Mouse (Mus musculus) forebrain, embryonic 11.5 days (tissue): ENCODE data around the gene Slc15a2. TPM values are rescaled to one million over a fixed set of nuclear protein-coding genes. Genes with fewer than 3 reads are reported as not detected.

Source experiments
- ATAC-seq: fragments of 200-750 bp; cut with Nextera tagmentation; replicated peaks from 2 replicates; pipeline ENCODE4 v1.8.0; 2017; ENCODE audit warnings: moderate TSS enrichment; ENCODE audit not compliant: low FRiP score
- DNase-seq: peaks from one replicate; pipeline ENCODE4 v3.0.0-alpha.2; 2017; ENCODE audit warnings: low spot score
- H3K27ac ChIP-seq: fragments of 300-500 bp; sonication (generic); 2 replicates; pipeline ENCODE4 v1.5.1; 2014; ENCODE audit warnings: low read depth, low read length
- H3K27me3 ChIP-seq: fragments of 300-500 bp; sonication (generic); 2 replicates; pipeline ENCODE4 v1.6.1; 2014; ENCODE audit warnings: mild to moderate bottlenecking, low read length, mixed read lengths; ENCODE audit not compliant: control insufficient read depth, insufficient read depth
- H3K36me3 ChIP-seq: fragments of 300-500 bp; sonication (generic); 2 replicates; pipeline ENCODE4 v1.6.1; 2014; ENCODE audit warnings: mild to moderate bottlenecking, low read length, moderate library complexity, mixed read lengths; ENCODE audit not compliant: control insufficient read depth, insufficient read depth
- H3K4me1 ChIP-seq: fragments of 300-500 bp; sonication (generic); replicated peaks from 2 replicates; pipeline ENCODE4 v1.6.1; 2014; ENCODE audit warnings: low read length, mixed read lengths; ENCODE audit not compliant: control insufficient read depth, insufficient read depth
- H3K4me2 ChIP-seq: fragments of 300-500 bp; sonication (generic); 2 replicates; pipeline ENCODE4 v1.6.1; 2014; ENCODE audit warnings: low read depth, mild to moderate bottlenecking, low read length, moderate library complexity, mixed read lengths; ENCODE audit not compliant: severe bottlenecking
- H3K4me3 ChIP-seq: fragments of 300-500 bp; sonication (generic); 2 replicates; pipeline ENCODE4 v1.5.1; 2014; ENCODE audit warnings: low read depth, low read length
- H3K9ac ChIP-seq: fragments of 300-500 bp; sonication (generic); 2 replicates; pipeline ENCODE4 v1.6.1; 2014; ENCODE audit warnings: low read length
- H3K9me3 ChIP-seq: fragments of 300-500 bp; sonication (generic); 2 replicates; pipeline ENCODE4 v1.6.1; 2016; ENCODE audit warnings: low read length, mixed read lengths; ENCODE audit not compliant: control insufficient read depth
- WGBS: fragments of 180-500 bp; shearing (Covaris S2); extraction: QIAGEN DNeasy Blood & Tissue Kit; methylation state at CpG from one replicate; pipeline ENCODE4 v1.1.7; 2014; 5-methylcytosine and 5-hydroxymethylcytosine counted together
- polyA plus RNA-seq: library from polyadenylated mRNA; unstranded; fragments of >200 nt; fragmentation: Nextera tagmentation; extraction: Ambion mirVana; gene quantifications from 2 replicates; pipeline ENCODE4 v1.2.1, GENCODE M21; 2014

The Slc15a2 gene
- polyA plus RNA-seq, 1 experiment from 2014 or later = 1.8 TPM

- 64% methylated on average over 13 of the region's 13 CpGs for WGBS
- Histone ChIP-seq H3K27me3 (no peaks in the 10 kb centered on the region), H3K4me3 (no peak overlapping the region), H3K9ac (no peak overlapping the region), H3K4me2 (no peak overlapping the region), H3K27ac (no peak overlapping the region), H3K36me3 (no peaks in the 10 kb centered on the region), H3K9me3 (no peaks in the 10 kb centered on the region), H3K4me1 (0 out of 2 replicates have a peak, but pooled peaks cover 2% of the 10 kb centered on the region)
- ATAC-seq (no peak), DNase-seq (no peak)
These were observed 64.3 kb downstream of the Slc15a2 start for GRCm38 (mm10) chr16:36720194-36721055.

GRCm38 (mm10) chr16:36718637-36719036 lies 66.1 kb downstream of the Slc15a2 start:
- no peak overlapping the region for H3K4me3 ChIP-seq
- H3K36me3 ChIP-seq = no peaks in the 10 kb centered on the region

GRCm38 (mm10) chr16:36717481-36717880 lies 67.3 kb downstream of the Slc15a2 start:
- Histone ChIP-seq H3K9me3 (no peaks in the 10 kb centered on the region), H3K4me2 (no peak overlapping the region), H3K27me3 (no peaks in the 10 kb centered on the region), H3K27ac (no peak overlapping the region), H3K36me3 (no peaks in the 10 kb centered on the region), H3K9ac (no peak overlapping the region), H3K4me1 (no peaks in the 10 kb centered on the region), H3K4me3 (no peak overlapping the region)
- ATAC-seq = no peak
- no peak for DNase-seq
- WGBS = 90% methylated on average over 4 of the region's 4 CpGs

More at GRCm38 (mm10) chr16:36718637-36719036, 66.1 kb downstream of the Slc15a2 start:
- no peak for DNase-seq
- H3K9ac ChIP-seq = no peak overlapping the region
- H3K9me3 ChIP-seq = no peaks in the 10 kb centered on the region
- no peak overlapping the region for H3K4me2 ChIP-seq
- ATAC-seq = no peak
- H3K27ac ChIP-seq = no peak overlapping the region
- H3K27me3 ChIP-seq = no peaks in the 10 kb centered on the region
- H3K4me1 ChIP-seq = 0 out of 2 replicates have a peak, but pooled peaks cover 2% of the 10 kb centered on the region

- no peak for DNase-seq
- 93% methylated on average over 12 of the region's 12 CpGs for WGBS
- ATAC-seq = no peak
- no peak overlapping the region for H3K4me2 ChIP-seq
- no peak overlapping the region for H3K27ac ChIP-seq
- no peaks in the 10 kb centered on the region for H3K9me3 ChIP-seq
- no peaks in the 10 kb centered on the region for H3K4me1 ChIP-seq
- H3K27me3 ChIP-seq = no peaks in the 10 kb centered on the region
- H3K4me3 ChIP-seq = no peak overlapping the region
- H3K36me3 ChIP-seq = no peaks in the 10 kb centered on the region
- no peak overlapping the region for H3K9ac ChIP-seq
These were observed 73.0 kb downstream of the Slc15a2 start for GRCm38 (mm10) chr16:36711760-36712159.

- no peak for DNase-seq
- 92% methylated on average over 2 of the region's 2 CpGs for WGBS
- Histone ChIP-seq H3K9me3 (no peaks in the 10 kb centered on the region), H3K4me2 (no peak overlapping the region), H3K4me3 (no peak overlapping the region), H3K36me3 (no peaks in the 10 kb centered on the region), H3K27ac (no peak overlapping the region), H3K4me1 (no peaks in the 10 kb centered on the region), H3K9ac (no peak overlapping the region), H3K27me3 (no peaks in the 10 kb centered on the region)
- ATAC-seq = no peak
These were observed 74.0 kb downstream of the Slc15a2 start for GRCm38 (mm10) chr16:36710794-36711193.

GRCm38 (mm10) chr16:36709405-36709804 lies 75.4 kb downstream of the Slc15a2 start:
- no peak overlapping the region for H3K9ac ChIP-seq
- H3K4me1 ChIP-seq = no peaks in the 10 kb centered on the region
- ATAC-seq (no peak), DNase-seq (no peak)
- H3K27me3 ChIP-seq = no peaks in the 10 kb centered on the region
- H3K4me2 ChIP-seq = no peak overlapping the region
- no peak overlapping the region for H3K27ac ChIP-seq
- no peak overlapping the region for H3K4me3 ChIP-seq
- WGBS = 95% methylated on average over 17 of the region's 17 CpGs
- H3K36me3 ChIP-seq = no peaks in the 10 kb centered on the region
- no peaks in the 10 kb centered on the region for H3K9me3 ChIP-seq

GRCm38 (mm10) chr16:36708751-36709150 lies 76.0 kb downstream of the Slc15a2 start:
- 87% methylated on average over 7 of the region's 7 CpGs for WGBS
- no peak for DNase-seq

GRCm38 (mm10) chr16:36707702-36708423 lies 76.9 kb downstream of the Slc15a2 start:
- no peak overlapping the region for H3K4me2 ChIP-seq
- H3K4me3 ChIP-seq = no peak overlapping the region
- H3K27me3 ChIP-seq = no peaks in the 10 kb centered on the region
- no peak overlapping the region for H3K9ac ChIP-seq
- ATAC-seq = no peak
- no peak overlapping the region for H3K27ac ChIP-seq
- WGBS = 66% methylated on average over 6 of the region's 6 CpGs
- no peaks in the 10 kb centered on the region for H3K36me3 ChIP-seq
- H3K9me3 ChIP-seq = no peaks in the 10 kb centered on the region
- DNase-seq = no peak
- no peaks in the 10 kb centered on the region for H3K4me1 ChIP-seq

More at GRCm38 (mm10) chr16:36708751-36709150, 76.0 kb downstream of the Slc15a2 start:
- Histone ChIP-seq H3K36me3 (no peaks in the 10 kb centered on the region), H3K9me3 (no peaks in the 10 kb centered on the region), H3K4me1 (no peaks in the 10 kb centered on the region), H3K4me2 (no peak overlapping the region), H3K9ac (no peak overlapping the region), H3K27ac (no peak overlapping the region), H3K4me3 (no peak overlapping the region), H3K27me3 (no peaks in the 10 kb centered on the region)
- ATAC-seq = no peak
